ENCODE assay signal across 8 mouse cellular contexts in genomic region chr5:113627820-113628437, GRCm38 (mm10). TPM values are rescaled to one million over a fixed set of nuclear protein-coding genes. Genes with fewer than 3 reads are reported as not detected.
DNase-seq lines count a peak whose midpoint lies in the region; ATAC-seq and TF ChIP-seq lines count a peak whose summit lies in the region.

No protein-coding gene starts in this region.

- H3K9me3 ChIP-seq in neural tube, embryonic 15.5 days (replicated peaks), result no peaks in the 10 kb centered on the region

- intact Hi-C loops in left cerebral cortex, adult 2 months (cut with DNase I), result no loop called here

- no peak overlapping the region for H3K4me2 ChIP-seq in neural tube, embryonic 15.5 days

- H3K27me3 ChIP-seq in neural tube, embryonic 15.5 days (replicated peaks), result no peaks in the 10 kb centered on the region

- H3K27ac ChIP-seq in left cerebral cortex, adult 2 months, result no peak overlapping the region
- H3K27ac ChIP-seq in neural tube, embryonic 15.5 days (replicated peaks), result no peak overlapping the region; the same call in 1 of the 2 replicates

- 54% methylated on average over 11 of the region's 11 CpGs for WGBS in neural tube, embryonic 15.5 days

- H3K4me3 ChIP-seq in left cerebral cortex, adult 2 months, result no peak overlapping the region
- no peak overlapping the region for H3K4me3 ChIP-seq in neural tube, embryonic 15.5 days (replicated peaks)

- ATAC-seq in frontal cortex, adult (ENCODE audit: low TSS enrichment), result peak; percentile 90
- no peak for ATAC-seq in neural tube, embryonic 15.5 days (ENCODE audit: low FRiP score)

- no peak for DNase-seq in frontal cortex, postnatal 10 days (ENCODE audit: low spot score in 2 of 2)
- peak; percentile 65 for DNase-seq in 3134 (ENCODE audit: extremely low read depth, insufficient read length, low spot score)
- peak; percentile 63 for DNase-seq in gastrocnemius, postnatal 10 days
- DNase-seq in left cerebral cortex, adult 2 months (ENCODE audit: extremely low spot score in 1 of 2, low spot score in 2 of 2), result peak; percentile 49 to 60
- DNase-seq in cerebellum, postnatal 36 days, result no peak
- no peak for DNase-seq in layer of hippocampus, adult 8-10 months (ENCODE audit: low spot score in 2 of 2)

- H3K4me1 ChIP-seq in neural tube, embryonic 15.5 days, result peaks cover 7% of the 10 kb centered on the region; the same call in 1 of the 2 replicates

- TF ChIP-seq CTCF in left cerebral cortex, adult 2 months (IDR thresholded peaks at IDR 0.05), result no peak

- no peak overlapping the region for H3K9ac ChIP-seq in neural tube, embryonic 15.5 days (replicated peaks)

- H3K36me3 ChIP-seq in neural tube, embryonic 15.5 days, result no peaks in the 10 kb centered on the region

RNA-seq across cellular contexts. Expression of gene Cmklr1, which starts 22.3 kb away (rescaled TPM):
- 10 to 100 TPM; 13.7 to 15.2 TPM for total RNA-seq in gastrocnemius, postnatal 10 days (2021)
- total RNA-seq in left cerebral cortex, adult 2 months (2021), result 1 to 10 TPM; 2.9 to 4.7 TPM
- 10 to 100 TPM in 2 of 4 experiments, 1 to 10 TPM in 2; 5.1 to 23.1 (median 13.4) TPM for total RNA-seq in layer of hippocampus, adult 8-10 months (2022)
- polyA plus RNA-seq in neural tube, embryonic 15.5 days (2015; fragmentation: Nextera tagmentation; extraction: Ambion mirVana), result 2.9 and 3.2 TPM in 2 replicates

Comparison
In these comparisons a context has a peak if more than half of its experiments do, and no peak if none do; other contexts are left out.
1. DNase-seq: peak in 3134 (single experiment), gastrocnemius, postnatal 10 days (single experiment) and left cerebral cortex, adult 2 months (2 of 2); none in frontal cortex, postnatal 10 days (0 of 2), cerebellum, postnatal 36 days (0 of 2) and layer of hippocampus, adult 8-10 months (0 of 2).